Mouse (Mus musculus): ENCODE measurements at regions not wholly inside any gene's neighbourhood (a gene's known extent, or its start where the extent isn't known, plus 50 kb on each side); places are given as distances from the start of the nearest gene placed in this dataset.

DNA sequence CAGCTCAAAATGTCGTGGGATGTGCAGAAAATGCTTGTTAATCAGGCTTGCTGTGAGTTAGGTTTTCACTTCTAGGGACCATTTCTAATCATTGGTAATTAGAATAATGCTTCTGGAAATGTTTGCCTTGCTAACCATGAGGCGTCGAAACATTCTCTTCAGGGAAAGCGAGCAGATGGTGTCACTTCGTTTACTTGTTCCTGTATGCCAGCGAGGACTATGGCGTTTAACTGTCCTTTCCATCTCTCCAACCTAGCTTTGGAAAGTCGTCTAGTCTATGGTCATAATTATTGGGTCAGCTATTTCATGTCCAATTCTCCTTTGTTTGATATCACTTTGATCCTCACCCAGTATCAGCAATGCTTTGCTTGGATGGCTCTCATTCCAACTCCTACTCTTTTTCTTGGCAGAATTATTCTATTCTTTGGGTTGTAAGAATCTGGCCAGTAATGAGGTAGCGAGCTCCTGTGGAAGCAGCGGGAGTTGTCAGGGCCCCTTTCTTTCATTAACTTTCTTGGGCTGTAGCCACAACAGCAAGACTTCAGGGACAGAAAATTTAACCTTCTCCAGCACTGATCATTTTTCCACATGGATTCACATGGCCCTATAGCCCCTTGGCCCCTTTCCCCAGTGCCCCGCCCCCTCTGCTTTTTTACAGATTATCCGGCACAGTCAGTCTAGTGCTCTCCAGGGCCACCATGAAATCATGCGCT, 374.0 kb upstream of the Plscr5 start:
- DNase-seq (ENCODE audit: low read depth) = no peak

DNA sequence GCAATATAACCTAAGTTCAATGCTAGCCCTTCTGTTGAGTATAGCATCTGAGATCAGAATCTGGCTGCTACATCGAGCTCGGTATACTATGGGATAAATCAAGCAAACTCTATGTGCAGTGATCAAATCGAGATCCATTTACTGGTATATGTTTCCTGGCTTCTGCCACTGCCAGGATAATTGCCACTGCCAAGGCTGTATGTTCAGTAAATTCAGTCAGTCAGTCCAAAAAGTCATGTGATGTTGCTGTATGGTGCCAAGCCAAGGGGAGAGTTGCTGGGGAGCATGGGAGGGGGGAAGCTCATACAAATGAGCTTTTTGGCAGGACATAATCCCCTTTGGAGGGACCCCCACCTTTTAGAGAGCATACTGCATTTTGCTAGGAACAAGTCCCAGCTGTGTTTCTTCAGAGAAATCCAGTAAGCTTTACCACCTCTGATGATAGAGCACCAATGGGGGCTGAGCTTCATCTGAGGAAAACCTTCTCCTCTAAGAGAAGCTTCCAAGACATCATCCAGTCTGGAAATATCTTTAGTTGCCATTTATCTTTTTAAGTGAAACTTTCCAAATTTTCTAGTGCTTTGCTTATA, 389.3 kb upstream of the Plscr5 start:
- DNase-seq (ENCODE audit: low read depth) = no peak

DNA sequence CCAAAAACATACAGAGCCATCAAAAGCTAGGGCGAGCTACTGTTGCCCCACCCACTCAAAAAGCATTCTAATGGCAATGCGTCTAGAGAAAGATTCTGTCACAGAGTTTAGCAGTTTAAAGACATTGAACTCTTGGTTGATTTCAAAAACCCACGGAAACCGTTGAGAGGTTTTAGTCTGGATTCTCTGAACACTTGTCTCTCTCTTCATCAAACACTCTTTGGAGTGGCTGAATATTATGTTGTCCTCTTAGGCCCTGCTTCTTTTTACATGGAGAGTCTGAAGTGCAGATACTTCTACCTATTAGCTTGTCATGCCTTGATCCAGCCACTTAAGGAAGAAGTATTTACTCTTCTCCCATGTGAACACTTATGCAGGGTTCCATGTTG, 393.9 kb upstream of the Plscr5 start:
- DNase-seq (ENCODE audit: low read depth) = no peak

DNA sequence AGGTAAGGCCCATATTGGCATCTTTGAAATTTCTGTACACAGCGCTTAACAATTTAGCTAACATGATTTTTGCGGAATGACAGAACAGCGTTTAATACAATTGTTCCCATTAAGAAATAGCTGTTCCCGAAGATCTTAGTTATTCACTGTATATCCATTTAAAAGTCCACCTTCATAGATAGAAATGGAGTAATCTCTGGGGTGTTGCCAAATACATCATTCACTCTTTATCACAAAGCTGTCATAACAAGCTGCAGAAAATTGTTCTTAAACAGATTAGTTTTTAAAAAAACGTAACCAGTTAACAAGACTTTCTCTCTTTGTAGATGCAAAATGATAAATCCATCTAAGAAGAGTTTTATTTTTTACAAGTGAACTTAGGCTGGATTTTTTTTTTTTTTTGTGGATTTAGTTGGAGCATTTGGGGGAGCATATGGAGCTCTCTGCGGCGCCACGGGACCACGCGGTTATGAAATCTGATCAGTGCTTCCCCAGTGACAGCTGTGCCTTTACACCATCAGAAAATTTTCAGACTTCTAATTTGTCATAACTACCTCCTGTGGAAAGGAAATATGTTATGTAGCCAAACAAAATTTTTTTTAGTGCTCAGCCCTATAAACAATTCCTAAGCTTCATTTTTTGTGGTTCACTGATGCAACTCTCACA, 394.4 kb upstream of the Plscr5 start:
- no peak for DNase-seq (ENCODE audit: low read depth)

DNA sequence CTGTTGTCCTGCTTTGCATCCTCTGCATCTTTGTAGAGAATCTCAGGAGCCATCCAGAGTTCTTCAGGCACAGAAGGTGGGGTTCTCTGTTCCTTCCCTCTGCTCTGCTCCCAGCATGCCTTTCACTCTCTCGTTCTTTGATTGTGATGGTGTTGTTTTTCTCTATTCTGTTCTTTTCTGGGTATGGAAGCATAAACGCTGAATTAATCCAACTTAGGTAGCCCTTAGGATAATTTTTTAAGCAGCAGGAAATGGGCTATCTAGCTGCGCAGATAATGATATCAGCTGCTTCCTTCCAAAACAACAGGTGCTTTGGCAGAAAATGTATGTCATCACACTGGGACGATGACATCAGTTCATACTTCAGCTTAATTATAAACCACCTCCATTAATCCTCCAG, 395.8 kb upstream of the Plscr5 start:
- DNase-seq (ENCODE audit: low read depth) = no peak

DNA sequence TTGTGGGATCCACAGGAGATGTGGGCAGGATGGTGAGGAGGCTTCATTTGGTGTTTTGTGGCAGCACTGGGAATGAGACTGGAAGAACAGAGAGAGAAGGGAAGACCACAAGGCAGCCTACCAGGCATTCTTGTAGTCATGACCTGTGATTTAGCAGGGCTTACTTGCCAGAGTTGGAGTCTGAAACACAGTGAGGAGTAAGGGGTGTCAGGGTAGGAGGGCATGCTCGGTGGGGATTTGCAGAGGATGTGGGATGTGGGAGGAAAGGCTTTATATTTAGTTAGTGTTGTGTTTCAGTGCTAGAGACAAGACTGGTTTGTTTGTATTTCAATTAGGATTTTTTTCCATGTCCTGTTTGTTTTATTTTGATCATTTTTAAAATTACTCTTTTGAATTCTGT, 387.3 kb upstream of the Zic1 start:
- DNase-seq (ENCODE audit: low read depth) = no peak

DNA sequence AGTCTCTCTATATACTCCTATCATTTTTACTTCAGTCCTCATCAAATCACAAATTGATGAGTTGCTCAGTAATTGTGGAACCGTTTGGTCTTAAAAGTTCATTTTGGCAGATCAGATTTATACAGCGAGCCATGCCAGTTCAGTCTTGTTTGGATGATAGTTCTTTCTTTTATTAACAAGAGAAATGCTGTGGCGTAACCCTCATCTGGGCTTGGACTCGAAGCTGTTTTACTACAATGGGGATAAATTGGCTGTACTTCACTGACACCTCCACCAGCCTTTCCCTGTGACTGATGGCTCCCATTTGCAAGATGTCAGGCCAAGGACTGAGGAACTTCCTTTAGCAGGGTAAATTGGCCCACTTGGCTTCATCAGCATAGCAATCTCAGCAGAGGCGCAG, 345.5 kb upstream of the Zic1 start:
- no peak for DNase-seq (ENCODE audit: low read depth)

DNA sequence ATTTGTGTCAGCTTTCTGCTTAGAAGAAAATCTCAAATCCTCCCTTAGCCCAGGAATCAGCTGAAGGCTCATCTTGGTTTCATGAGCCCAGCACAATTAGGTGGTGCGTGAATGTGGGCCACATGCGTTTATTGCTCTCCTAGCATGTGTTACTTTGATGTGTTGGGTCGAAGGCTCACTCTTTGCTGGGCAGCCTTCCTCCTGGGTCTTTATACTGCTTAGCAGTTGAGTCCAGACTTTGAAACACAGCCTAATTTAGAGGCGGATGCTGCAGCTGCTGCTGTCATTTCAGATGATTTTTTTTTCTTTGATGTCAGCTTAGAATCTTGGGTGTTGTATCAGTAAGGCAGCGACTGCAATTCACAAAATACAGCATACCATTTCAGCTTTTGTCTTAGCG, 315.2 kb upstream of the Zic1 start:
- DNase-seq (ENCODE audit: low read depth) = no peak

DNA sequence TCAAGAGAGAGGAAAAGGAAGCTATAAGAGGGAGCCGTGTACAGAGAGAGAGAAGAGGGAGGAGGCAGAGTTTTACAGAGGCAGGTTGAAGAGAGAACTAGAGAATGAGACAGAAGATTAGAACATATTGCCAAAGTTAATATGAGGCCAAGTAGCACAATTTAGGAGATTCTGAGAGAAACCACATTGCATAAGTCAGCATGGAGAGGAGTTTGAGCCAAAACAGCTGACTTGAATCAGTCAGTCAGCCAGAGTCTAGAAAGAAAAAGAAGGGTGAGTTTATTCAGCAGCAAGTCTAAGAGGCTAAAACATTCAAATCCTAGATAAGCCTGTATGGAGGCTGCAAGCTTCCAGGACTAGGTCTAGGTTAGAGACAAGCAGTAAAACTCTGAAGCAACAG, 301.1 kb upstream of the Zic1 start:
- DNase-seq (ENCODE audit: low read depth) = no peak

DNA sequence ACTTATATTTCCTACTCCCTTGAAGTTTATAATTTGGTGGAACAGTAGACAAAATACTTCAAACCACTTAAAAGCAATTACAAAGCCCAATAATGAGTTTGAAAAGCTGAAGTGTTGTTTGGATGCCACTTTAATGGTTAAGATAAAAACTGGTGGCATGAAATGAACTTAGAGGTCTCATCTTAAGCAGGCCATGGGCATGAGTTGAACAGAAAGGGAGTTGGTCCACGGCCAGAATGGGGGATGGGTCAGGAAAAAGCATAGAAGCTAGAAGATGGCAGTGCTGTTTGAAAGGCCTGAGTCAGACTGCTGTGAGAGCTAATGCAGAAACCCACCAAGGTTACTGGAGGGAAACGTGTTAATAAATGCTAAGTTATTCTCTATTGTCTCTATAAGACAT, 294.5 kb upstream of the Zic1 start:
- no peak for DNase-seq (ENCODE audit: low read depth)

DNA sequence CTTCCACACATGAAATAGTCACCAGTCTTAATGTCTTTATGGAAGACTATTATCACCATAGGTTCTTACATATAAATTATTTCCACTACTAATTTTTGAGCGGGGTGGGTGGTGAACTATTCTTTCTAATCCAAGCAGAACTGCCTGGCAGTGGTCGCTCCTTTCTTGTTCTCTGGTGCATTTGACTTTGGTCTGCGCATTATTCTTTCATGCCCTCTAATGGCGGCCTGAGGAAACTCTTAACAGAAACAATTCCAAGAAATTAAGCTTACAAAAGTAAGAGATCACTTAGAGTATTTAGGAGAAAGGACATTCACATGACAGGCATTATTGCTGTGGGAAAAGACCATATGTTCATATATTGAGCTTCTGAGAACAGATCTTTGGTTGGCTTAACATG, 288.5 kb upstream of the Zic1 start:
- DNase-seq (ENCODE audit: low read depth) = no peak

DNA sequence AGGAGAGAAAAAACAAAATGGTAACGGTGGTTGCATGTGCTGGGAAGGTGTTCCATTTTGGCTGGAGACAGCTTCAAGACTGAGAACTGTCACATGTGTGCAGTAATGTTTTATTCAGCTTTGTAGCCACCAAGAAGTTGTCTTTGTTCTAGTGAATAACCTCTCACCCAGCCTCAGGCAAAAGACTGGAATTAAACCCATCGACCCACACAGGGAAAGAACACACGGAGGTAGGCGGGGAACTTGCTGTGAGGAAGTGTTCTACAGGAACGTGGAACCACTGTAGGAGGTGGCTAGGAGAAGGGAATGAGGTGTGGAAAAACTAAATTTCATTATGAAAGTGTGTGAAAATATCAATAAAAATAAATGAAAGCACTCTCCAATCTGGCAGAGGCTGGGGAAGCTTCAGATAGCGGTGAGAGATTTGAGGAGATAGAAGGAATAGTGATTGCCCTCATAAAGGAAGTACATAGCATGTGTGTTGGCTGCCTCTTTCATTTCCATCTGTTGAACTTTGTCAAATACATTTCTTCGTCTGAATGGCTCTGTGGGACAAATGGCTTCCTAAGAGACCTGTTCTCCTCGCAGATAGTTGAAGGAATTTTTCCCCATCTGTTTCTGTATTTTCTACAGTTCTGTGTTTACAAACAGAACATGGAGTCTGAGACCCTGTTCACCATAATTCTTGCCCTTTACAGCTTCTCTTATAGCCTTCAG, 286.9 kb upstream of the Zic1 start:
- DNase-seq (ENCODE audit: low read depth) = no peak

DNA sequence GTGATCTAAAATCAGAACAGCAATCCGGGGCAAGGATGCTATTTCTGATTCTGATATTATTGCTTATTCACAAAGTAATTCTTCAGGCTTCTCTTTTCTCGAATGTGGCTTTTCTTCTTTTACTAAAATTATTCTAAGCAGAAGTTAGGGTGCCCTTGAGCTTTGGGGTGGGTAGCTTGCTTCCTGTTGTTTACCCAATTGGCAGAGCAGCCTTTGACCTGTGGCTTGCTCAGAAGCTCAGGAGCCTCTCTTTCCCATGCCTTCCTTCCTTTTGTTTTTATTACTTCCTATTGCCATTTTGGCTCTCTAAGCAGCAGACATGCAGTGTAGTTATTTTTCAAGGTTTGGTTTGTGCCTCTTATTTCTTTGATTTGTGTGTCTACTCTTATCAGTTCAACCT, 244.8 kb upstream of the Zic1 start:
- no peak for DNase-seq (ENCODE audit: low read depth)

DNA sequence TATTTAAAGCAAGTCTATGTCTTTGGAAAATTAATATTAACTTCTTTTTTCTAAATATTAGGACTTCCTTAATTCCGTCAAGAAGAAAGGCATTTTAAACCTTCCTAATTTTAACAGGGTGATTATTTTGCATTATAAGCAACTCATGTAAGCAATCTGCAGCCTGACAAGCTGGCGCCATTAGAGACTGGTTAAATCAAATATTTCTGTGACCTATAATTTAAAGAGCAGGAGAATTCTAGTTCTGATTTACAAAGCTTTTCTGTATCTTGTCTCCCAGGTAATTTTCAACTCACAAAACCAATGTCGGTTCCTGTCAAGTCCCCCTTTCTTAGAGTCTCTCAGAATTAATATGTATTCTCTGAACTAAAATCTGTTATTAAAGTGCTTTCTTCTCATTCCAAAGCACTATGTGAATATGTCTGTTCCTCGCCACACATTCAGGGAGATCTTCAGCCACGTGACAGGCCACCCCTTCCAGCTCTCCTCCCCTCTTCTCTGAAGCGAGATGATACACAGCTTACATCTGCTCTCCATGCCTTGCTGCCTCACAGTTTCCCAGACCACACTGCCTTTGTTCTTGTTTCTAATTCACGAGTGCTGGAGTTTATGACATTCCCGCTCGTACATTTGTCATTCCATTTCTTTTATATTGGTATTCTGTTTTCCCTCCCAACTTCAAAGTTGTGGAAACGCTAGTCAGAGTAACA, 244.0 kb upstream of the Zic1 start:
- no peak for DNase-seq (ENCODE audit: low read depth)

DNA sequence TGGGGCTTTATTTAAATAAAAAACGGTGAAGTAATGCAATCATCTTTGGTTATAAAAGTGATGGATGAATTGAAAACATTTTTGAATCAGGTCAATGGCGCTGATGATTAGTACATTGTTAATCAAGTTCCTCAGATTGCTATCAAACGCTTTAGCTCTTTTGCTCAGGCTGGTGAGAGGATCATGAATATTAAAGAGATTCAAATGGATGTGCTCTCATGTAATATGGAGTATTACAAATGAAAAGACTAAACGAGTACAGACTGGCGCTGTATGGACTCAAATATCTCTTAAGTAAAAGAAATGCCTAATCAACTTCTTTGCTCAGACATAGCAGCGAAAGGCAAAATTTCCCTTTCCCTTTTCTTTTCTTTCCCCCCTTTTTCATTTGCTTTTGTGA, 236.1 kb upstream of the Zic1 start:
- DNase-seq (ENCODE audit: low read depth) = no peak

DNA sequence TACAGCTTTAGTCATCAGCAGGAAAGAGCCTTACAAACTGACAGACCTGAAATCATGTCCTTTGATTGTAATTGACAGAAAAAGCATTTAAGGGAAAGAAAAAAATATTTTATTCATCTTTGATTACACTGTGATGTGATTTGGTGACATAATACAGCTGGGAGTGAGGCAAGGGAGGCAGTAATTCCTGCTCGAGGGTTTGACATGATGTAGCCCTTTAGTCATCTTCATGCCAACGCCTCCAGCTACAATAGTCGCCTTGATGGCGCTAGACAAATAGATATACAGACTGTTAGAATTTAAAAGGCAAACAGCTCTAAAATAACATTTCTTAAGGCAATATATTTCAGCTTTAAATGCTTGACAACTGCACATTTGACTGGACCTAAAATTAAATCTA, 226.3 kb upstream of the Zic1 start:
- no peak for DNase-seq (ENCODE audit: low read depth)

DNA sequence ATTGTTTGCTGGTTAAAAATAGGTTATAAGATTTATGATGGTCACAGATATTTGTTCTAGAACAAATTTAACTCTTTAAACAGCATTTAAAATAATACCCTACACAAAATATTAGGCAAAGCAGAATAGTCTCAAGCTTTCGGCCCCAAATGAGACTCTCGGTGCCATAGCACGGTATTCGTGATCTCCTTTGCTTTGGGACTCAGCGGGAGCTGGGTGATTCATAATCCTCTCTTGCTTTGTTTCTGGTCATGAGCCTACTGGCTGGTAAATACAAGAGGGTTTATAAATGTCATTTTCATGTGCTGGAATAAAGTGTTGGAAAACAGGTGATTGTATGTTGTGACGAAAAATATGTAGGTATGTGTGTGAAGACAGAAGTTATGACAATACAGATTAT, 223.1 kb upstream of the Zic1 start:
- no peak for DNase-seq (ENCODE audit: low read depth)

DNA sequence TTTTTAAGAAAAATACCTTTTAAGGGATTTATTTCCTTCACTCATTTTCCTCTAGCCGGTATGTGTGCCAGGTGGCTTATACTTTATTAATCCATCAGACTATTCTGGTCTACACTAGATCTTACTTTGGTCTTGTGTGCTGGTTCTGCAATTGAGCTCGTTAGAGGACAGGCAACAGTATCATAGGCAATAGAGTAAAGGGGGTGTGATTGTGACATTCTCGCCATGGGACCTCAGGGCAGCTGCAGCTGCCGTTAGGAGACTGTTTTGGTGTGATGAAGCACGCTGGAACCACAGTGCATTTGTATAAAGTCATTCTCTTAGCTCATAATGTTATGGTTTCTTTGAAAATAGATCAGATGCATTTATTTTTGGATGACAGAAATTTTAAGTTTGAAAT, 222.3 kb upstream of the Zic1 start:
- no peak for DNase-seq (ENCODE audit: low read depth)

DNA sequence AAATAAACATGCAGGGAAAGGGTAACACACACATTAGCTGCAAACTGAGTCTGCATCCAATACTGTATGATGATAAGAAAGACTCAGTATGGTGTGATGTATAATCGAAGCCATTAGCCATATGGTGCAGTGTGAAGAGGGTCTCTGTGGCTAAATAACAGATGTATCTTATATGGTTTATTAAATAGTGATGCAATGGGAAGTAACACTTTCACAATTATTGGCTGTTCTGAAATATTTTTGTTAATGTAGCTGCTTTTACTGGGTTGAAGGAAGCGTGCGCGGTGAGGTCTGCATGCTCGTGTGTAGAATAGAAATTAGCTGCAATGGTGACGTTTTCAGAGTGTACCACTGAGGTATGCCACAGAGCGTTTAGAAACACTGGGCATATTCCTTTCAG, 221.7 kb upstream of the Zic1 start:
- no peak for DNase-seq (ENCODE audit: low read depth)

DNA sequence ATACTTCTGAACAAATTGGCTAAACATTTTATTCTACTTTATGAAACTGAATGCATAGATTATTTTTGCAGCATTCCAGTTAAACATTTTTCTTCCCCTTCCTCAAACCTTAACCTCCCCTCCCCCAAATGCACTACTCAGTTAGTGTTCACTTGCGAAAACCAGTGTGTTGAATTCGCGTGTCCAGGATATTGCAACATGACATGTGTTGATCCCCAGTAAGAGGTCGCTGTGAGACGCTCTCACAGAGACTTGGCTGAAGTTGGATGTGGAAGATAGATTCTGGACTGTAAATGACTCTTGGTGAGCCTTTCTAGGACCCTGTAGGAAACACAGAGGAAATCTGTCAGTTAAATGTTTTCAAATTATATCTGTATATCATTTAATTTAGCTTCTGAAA, 221.0 kb upstream of the Zic1 start:
- DNase-seq (ENCODE audit: low read depth) = no peak

DNA sequence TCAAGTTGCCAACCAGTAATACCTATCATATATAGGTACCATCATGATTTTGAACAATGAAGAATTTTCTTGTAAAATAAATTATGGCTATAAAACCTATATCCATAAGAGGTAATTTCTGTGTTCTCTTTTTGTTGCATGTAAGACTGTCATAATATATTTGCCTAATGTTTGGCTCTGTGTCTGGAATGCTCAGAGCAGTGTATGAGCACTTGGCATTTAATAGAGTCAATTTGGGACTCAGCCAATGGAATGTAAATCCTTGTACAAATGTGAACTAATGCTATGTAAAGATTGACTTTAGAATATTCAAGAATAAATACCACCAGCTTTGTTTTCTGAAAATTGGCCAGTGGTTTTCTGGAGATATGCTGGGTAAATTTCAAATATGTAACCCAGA, 208.5 kb upstream of the Zic1 start:
- no peak for DNase-seq (ENCODE audit: low read depth)

DNA sequence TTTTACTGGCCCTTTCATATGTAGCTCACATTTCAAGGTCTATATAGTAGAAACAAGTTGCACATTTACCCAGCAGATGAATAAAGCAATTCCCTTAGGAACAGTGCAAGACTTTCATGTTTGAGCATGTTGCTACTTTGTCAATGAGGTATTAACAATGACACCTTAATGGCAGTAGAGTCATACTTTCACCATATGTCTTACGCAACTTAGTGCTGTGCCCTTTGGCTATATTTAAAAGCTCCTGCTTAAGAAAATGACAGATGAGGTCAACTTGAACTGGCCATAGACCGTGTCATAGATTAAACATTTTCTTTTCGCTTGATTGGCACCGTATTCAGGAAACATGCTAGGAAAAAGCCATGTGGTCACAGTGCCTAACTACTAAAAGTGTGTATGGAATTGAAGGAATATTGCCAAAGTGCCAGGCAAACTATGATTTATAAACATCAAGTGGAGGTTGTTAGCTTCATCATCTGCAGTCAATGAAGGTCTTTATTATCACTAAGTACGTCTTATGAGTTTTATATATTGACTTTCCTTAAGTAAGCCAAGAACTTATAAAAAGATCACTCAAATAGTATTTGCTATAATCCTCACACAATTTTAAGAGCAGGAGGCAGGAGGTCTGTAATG, 200.5 kb upstream of the Zic1 start:
- no peak for DNase-seq (ENCODE audit: low read depth)
